ENCODE assay signal across 8 mouse cellular contexts in genomic region chr19:32387403-32388190, GRCm38 (mm10). TPM values are rescaled to one million over a fixed set of nuclear protein-coding genes. Genes with fewer than 3 reads are reported as not detected.
DNase-seq lines count a peak whose midpoint lies in the region; ATAC-seq and TF ChIP-seq lines count a peak whose summit lies in the region.

No protein-coding gene starts in this region.

- peaks cover 10% of the 10 kb centered on the region; the same call in 1 of the 2 replicates for H3K4me1 ChIP-seq in kidney, adult 2 months (ENCODE audit: control insufficient read depth, insufficient read depth, low read length)
- peaks cover 9% of the 10 kb centered on the region; the same call in 1 of the 2 replicates for H3K4me1 ChIP-seq in stomach, postnatal 0 days (replicated peaks; ENCODE audit: control insufficient read depth, insufficient read depth)

- H3K4me2 ChIP-seq in myocyte (ENCODE audit: low read depth): peak overlapping the region; percentile 99
- peak overlapping the region; percentile 97 for H3K4me2 ChIP-seq in stomach, postnatal 0 days (replicated peaks; ENCODE audit: low read depth)

- H3ac ChIP-seq in C2C12 (ENCODE audit: control insufficient read depth, insufficient read length, low read depth) (peak overlapping the region; percentile 86), myocyte (ENCODE audit: control insufficient read depth, insufficient read length) (peak overlapping the region; percentile 65)

- no peaks in the 10 kb centered on the region for H3K27me3 ChIP-seq in C2C12 (ENCODE audit: control insufficient read depth, insufficient read depth, insufficient read length)
- H3K27me3 ChIP-seq in kidney, adult 2 months (replicated peaks; ENCODE audit: control insufficient read depth, insufficient read depth, low read length): no peaks in the 10 kb centered on the region
- H3K27me3 ChIP-seq in myocyte (ENCODE audit: control insufficient read depth, insufficient read depth, insufficient read length): no peaks in the 10 kb centered on the region
- no peaks in the 10 kb centered on the region for H3K27me3 ChIP-seq in stomach, postnatal 0 days (ENCODE audit: control insufficient read depth, insufficient read depth, low read length)

- ATAC-seq in stomach, postnatal 0 days (ENCODE audit: low FRiP score, low TSS enrichment): peak; percentile 33

- H3K36me3 ChIP-seq in C2C12 (ENCODE audit: control insufficient read depth, insufficient read depth) (no peaks in the 10 kb centered on the region), myocyte (ENCODE audit: control insufficient read depth, insufficient read depth) (no peaks in the 10 kb centered on the region)
- no peaks in the 10 kb centered on the region for H3K36me3 ChIP-seq in kidney, adult 2 months (ENCODE audit: control insufficient read depth, insufficient read depth, low read length)
- no peaks in the 10 kb centered on the region for H3K36me3 ChIP-seq in stomach, postnatal 0 days (ENCODE audit: control insufficient read depth, insufficient read depth, low read length)

- H3K27ac ChIP-seq in kidney, adult 2 months (ENCODE audit: insufficient read depth, low read depth, low read length): peak overlapping the region; percentile 71
- peak overlapping the region; percentile 97 for H3K27ac ChIP-seq in stomach, postnatal 0 days (replicated peaks)

- no peaks in the 10 kb centered on the region for H3K9me3 ChIP-seq in stomach, postnatal 0 days (ENCODE audit: control insufficient read depth, low read length)

- peaks cover 30% of the 10 kb centered on the region for H3K79me2 ChIP-seq in C2C12 (ENCODE audit: control insufficient read depth, insufficient read depth)
- peaks cover 14% of the 10 kb centered on the region for H3K79me2 ChIP-seq in myocyte (ENCODE audit: control insufficient read depth, insufficient read depth)

- DNase-seq in adipocyte (ENCODE audit: low spot score): peak; percentile 69
- DNase-seq in embryo, embryonic 9.5 days (ENCODE audit: extremely low spot score): peak; percentile 54
- DNase-seq in heart, adult 9 months (ENCODE audit: low spot score in 2 of 2): peak; percentile 53 to 60
- DNase-seq in kidney, adult 2 months: peak; percentile 72
- peak; percentile 12 for DNase-seq in liver
- peak; percentile 64 for DNase-seq in stomach, postnatal 0 days (ENCODE audit: low spot score)

- H3K79me3 ChIP-seq in C2C12 (ENCODE audit: low read depth): peaks cover 8% of the 10 kb centered on the region

- no peak for TF ChIP-seq POLR2A in kidney, adult 2 months (IDR thresholded peaks at IDR 0.05; ENCODE audit: low read depth, low read length)
- no peak for TF ChIP-seq POLR2A in myocyte (IDR thresholded peaks at IDR 0.05; ENCODE audit: insufficient read length, low read depth)

- peak overlapping the region; percentile 86 for H3K9ac ChIP-seq in stomach, postnatal 0 days (ENCODE audit: low read length)

- WGBS in kidney, adult 2 months: under 1% methylated on average over 71 of the region's 74 CpGs
- under 1% methylated on average over 69 of the region's 74 CpGs for WGBS in stomach, postnatal 0 days

- H3K4me3 ChIP-seq in C2C12 (ENCODE audit: insufficient read depth, poor library complexity, severe bottlenecking): peak overlapping the region; percentile 56
- peak overlapping the region; percentile 64 for H3K4me3 ChIP-seq in kidney, adult 2 months (ENCODE audit: insufficient read depth, low read depth, low read length)
- H3K4me3 ChIP-seq in myocyte: peak overlapping the region; percentile 71
- peak overlapping the region; percentile 87 for H3K4me3 ChIP-seq in stomach, postnatal 0 days (ENCODE audit: low read depth, low read length)

- TF ChIP-seq EP300 in stomach, postnatal 0 days (optimal IDR thresholded peaks at IDR 0.05): no peak

- TF ChIP-seq CTCF in C2C12 (IDR thresholded peaks at IDR 0.05; ENCODE audit: control insufficient read depth, insufficient read depth, insufficient read length): peak; percentile 1
- TF ChIP-seq CTCF in kidney, adult 2 months (conservative IDR thresholded peaks at IDR 0.05; ENCODE audit: insufficient read depth, insufficient read length, low read depth, low read length): 0 out of 2 replicates have a peak, but pooled peaks have one; percentile 13
- peak; percentile 56 for TF ChIP-seq CTCF in stomach, postnatal 0 days (IDR thresholded peaks at IDR 0.05; ENCODE audit: low read depth)

TF ChIP-seq in C2C12, 6 proteins besides CTCF, POLR2A, EP300 and RAD21:
- TF ChIP-seq CEBPB (IDR thresholded peaks at IDR 0.05; ENCODE audit: low read depth): no peak
- no peak for TF ChIP-seq MYOG (IDR thresholded peaks at IDR 0.05; ENCODE audit: control insufficient read depth, extremely low read depth, insufficient read length)
- no peak for TF ChIP-seq USF1 (IDR thresholded peaks at IDR 0.05; ENCODE audit: low read depth)
- no peak for TF ChIP-seq MYOD1 (IDR thresholded peaks at IDR 0.05; ENCODE audit: control insufficient read depth, insufficient read length, low read depth)
- TF ChIP-seq MAX (IDR thresholded peaks at IDR 0.05): no peak
- TF ChIP-seq FOSL1 (IDR thresholded peaks at IDR 0.05; ENCODE audit: insufficient read depth, low read length, poor library complexity, severe bottlenecking): no peak

TF ChIP-seq in myocyte, 11 proteins besides CTCF, POLR2A, EP300 and RAD21:
- TF ChIP-seq E2F4 (IDR thresholded peaks at IDR 0.05; ENCODE audit: insufficient read depth) (no peak), SRF (IDR thresholded peaks at IDR 0.05; ENCODE audit: control insufficient read depth, insufficient read length, low read depth) (no peak)
TF ChIP-seq in myocyte: peak in this region for 0.

RNA-seq across cellular contexts. Expression of gene Sgms1, which starts 1.9 kb away (rescaled TPM):
- polyA plus RNA-seq in C2C12 (2012; fragmentation: generic; extraction: Trizol) (5.3 TPM), myocyte (2012; fragmentation: generic; extraction: Trizol) (8.5 TPM)
- 40.7 and 47.7 TPM in 2 replicates for polyA plus RNA-seq in kidney, adult 2 months (2012; rRNA removed)
- 27.2 and 29.3 TPM in 2 replicates for polyA plus RNA-seq in stomach, postnatal 0 days (2015; fragmentation: Nextera tagmentation; extraction: Ambion mirVana)

Comparison
In these comparisons a context has a peak if more than half of its experiments do, and no peak if none do; other contexts are left out.
1. Peak in every context shown above with its lines: DNase-seq, ATAC-seq, H3K4me3 ChIP-seq and H3K27ac ChIP-seq.
2. CTCF ChIP-seq: peak in every context shown above with its lines; median percentile 56 in stomach, postnatal 0 days; 13 in kidney, adult 2 months; 1 in C2C12.
3. DNase-seq: peak in every context shown above with its lines; median percentile 72 in kidney, adult 2 months; 69 in adipocyte; 64 in stomach, postnatal 0 days; 56 in heart, adult 9 months; 54 in embryo, embryonic 9.5 days; 12 in liver.